Mouse (Mus musculus) forebrain, embryonic 12.5 days (tissue): ENCODE data around the gene Tubb5. TPM values are rescaled to one million over a fixed set of nuclear protein-coding genes. Genes with fewer than 3 reads are reported as not detected.

Source experiments
- ATAC-seq: fragments of 200-750 bp; cut with Nextera tagmentation; 2 replicates; pipeline ENCODE4 v1.8.0; 2017; ENCODE audit warnings: moderate TSS enrichment; ENCODE audit not compliant: low FRiP score
- H3K27ac ChIP-seq: fragments of 300-500 bp; sonication (generic); 2 replicates; pipeline ENCODE4 v1.5.1; 2016; ENCODE audit warnings: mild to moderate bottlenecking
- H3K27me3 ChIP-seq: fragments of 300-500 bp; sonication (generic); 2 replicates; pipeline ENCODE4 v1.6.1; 2016; ENCODE audit warnings: mild to moderate bottlenecking
- H3K36me3 ChIP-seq: fragments of 300-500 bp; sonication (generic); replicated peaks from 2 replicates; pipeline ENCODE4 v1.6.1; 2016; ENCODE audit warnings: mild to moderate bottlenecking
- H3K4me1 ChIP-seq: fragments of 300-500 bp; sonication (generic); 2 replicates; pipeline ENCODE4 v1.6.1; 2016
- H3K4me2 ChIP-seq: fragments of 300-500 bp; sonication (generic); 2 replicates; pipeline ENCODE4 v1.6.1; 2016; ENCODE audit warnings: mild to moderate bottlenecking, moderate library complexity
- H3K4me3 ChIP-seq: fragments of 300-500 bp; sonication (generic); replicated peaks from 2 replicates; pipeline ENCODE4 v1.5.1; 2016; ENCODE audit warnings: mild to moderate bottlenecking
- H3K9ac ChIP-seq: fragments of 300-500 bp; sonication (generic); 2 replicates; pipeline ENCODE4 v1.6.1; 2016; ENCODE audit warnings: mild to moderate bottlenecking
- H3K9me3 ChIP-seq: fragments of 300-500 bp; sonication (generic); 2 replicates; pipeline ENCODE4 v1.6.1; 2016
- WGBS: fragments of 180-500 bp; shearing (Covaris S2); methylation state at CpG from one replicate; pipeline ENCODE4 v1.1.7; 2016; 5-methylcytosine and 5-hydroxymethylcytosine counted together
- polyA plus RNA-seq: library from polyadenylated mRNA; unstranded; fragments of >200 nt; fragmentation: Nextera tagmentation; extraction: Ambion mirVana; gene quantifications from 2 replicates; pipeline ENCODE4 v1.2.1, GENCODE M21; 2016

The Tubb5 gene
- polyA plus RNA-seq, 1 experiment from 2014 or later, result 1,541 TPM

DNA sequence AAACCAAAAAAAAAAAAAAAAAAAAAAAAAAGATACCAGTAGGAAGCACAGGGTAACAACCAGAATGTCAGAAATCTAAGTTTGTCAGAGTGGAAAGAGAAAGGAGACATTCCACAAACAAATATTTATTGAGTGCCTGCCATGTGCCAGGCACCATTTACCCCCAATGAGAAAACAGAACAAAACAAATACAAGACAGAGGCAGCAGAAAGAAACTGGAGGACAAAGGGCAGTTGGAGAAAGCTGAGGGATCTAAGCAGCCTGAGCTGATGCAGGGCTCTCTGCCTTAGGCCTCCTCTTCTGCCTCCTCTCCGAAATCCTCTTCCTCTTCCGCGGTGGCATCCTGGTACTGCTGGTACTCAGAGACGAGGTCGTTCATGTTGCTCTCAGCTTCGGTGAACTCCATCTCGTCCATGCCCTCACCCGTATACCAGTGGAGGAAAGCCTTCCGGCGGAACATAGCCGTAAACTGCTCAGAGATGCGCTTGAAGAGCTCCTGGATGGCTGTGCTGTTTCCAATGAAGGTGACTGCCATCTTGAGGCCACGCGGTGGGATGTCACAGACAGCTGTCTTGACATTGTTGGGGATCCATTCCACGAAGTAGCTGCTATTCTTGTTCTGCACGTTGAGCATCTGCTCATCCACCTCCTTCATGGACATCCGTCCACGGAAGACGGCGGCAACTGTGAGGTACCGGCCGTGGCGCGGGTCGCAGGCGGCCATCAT is 3.2 kb downstream of the Tubb5 start:
- ATAC-seq, result no peak
- peak overlapping the region; percentile 80 for H3K4me2 ChIP-seq
- peak overlapping the region; percentile 99 for H3K9ac ChIP-seq
- no peaks in the 10 kb centered on the region for H3K9me3 ChIP-seq
- 77% methylated on average over 26 of the region's 26 CpGs for WGBS
- peak overlapping the region; percentile 82 for H3K4me3 ChIP-seq
- H3K36me3 ChIP-seq, result peaks cover 54% of the 10 kb centered on the region
- peaks cover 43% of the 10 kb centered on the region for H3K4me1 ChIP-seq
- H3K27ac ChIP-seq, result 0 out of 2 replicates have a peak overlapping the region, but pooled peaks have one; percentile 56
- H3K27me3 ChIP-seq, result no peaks in the 10 kb centered on the region

DNA sequence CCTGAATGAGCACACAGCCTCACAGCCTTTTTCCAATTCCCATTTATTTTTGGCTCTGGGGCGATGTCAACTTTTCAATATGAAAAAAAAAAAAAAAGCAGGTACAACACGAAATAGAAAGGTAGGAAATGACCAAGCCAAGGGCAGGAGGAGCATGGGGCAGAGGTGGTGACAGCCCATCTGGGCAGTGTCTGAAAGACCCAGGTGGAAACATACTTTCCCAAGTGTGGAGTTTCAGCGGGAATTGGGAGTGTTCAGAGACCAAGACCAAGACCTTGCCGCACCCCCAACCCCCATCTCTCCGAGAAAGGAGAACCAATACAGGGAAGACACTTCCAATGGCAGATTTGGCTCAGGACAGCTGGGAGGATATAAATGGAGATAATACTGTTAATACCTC is 4.2 kb downstream of the Tubb5 start:
- Histone ChIP-seq H3K27ac (peak overlapping the region; percentile 38; the same call in 1 of the 2 replicates), H3K9ac (no peak overlapping the region), H3K4me3 (peak overlapping the region; percentile 20; the same call in 1 of the 2 replicates), H3K4me2 (peak overlapping the region; percentile 80), H3K4me1 (peaks cover 38% of the 10 kb centered on the region), H3K9me3 (no peaks in the 10 kb centered on the region), H3K36me3 (peaks cover 54% of the 10 kb centered on the region), H3K27me3 (no peaks in the 10 kb centered on the region)
- WGBS, result 56% methylated on average over 5 of the region's 5 CpGs
- ATAC-seq, result no peak

DNA sequence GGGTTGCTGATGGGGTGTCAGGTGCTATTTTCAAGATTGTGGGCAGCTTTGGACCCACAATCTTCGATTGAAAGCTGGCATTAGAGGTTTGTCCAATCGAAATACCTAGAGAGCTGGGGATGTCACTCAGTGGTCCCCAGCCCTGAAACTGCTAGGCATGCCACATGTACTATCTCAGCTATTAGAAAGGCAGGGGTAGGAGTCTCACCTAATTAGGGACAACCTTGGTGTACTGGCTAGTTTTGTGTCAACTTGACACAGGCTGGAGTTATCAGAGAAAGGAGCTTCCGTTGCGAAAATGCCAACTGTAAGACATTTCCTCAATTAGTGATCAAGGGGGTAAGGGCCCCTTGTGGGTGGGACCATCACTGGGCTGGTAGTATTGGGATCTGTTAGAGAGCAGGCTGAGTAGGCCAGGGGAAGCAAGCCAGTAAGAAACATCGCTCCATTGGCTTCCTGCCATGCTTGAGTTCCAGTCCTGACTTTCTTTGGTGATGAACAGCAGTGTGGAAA is 4.8 kb downstream of the Tubb5 start:
- Histone ChIP-seq H3K9ac (no peak overlapping the region), H3K4me2 (no peak overlapping the region; the same call in 1 of the 2 replicates), H3K9me3 (no peaks in the 10 kb centered on the region), H3K27me3 (no peaks in the 10 kb centered on the region), H3K4me3 (no peak overlapping the region), H3K4me1 (peaks cover 36% of the 10 kb centered on the region), H3K27ac (no peak overlapping the region), H3K36me3 (peaks cover 54% of the 10 kb centered on the region)
- no peak for ATAC-seq
- 24% methylated on average over 5 of the region's 5 CpGs for WGBS

DNA sequence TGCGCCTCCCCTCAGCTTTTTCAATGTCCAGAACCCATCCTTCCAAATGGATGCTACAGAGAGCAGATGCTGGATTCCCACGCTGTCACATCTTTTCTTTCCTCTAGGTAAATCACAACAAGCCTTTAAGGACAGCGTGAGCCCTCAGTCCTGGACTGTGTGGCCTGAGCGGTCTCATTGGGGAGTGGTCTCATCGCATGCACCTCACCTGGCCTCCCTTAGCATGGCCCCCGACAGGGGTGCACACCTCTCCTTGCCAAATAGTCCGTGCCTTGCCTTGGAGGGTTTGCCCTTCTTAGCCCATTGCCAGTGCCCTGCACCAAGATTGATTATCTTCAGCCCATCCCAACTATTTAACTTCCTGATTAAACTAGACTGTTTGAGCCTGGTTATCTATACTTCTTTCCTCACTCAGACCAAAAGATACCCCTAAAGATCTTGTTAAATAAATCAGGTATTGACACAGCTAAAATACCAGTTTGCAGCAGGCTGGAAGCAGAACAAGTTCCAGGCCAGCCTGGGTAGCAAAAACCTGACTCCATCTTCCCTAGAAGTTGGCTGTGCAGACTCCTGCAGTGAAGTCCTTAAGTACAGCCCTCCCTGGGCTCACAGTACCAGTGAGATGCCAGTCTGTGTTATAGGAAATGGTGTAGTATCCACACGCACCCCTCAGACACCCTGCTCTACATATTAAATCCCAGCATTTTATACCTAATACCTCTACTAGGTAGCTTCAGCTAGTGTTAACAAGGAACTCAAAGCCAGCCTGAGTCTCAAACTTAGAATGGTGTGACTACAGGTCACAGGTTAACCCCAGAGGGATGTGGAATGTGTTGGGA is 5.5 kb downstream of the Tubb5 start:
- no peak for ATAC-seq
- H3K27me3 ChIP-seq, result no peaks in the 10 kb centered on the region
- H3K36me3 ChIP-seq, result peaks cover 60% of the 10 kb centered on the region
- WGBS, result 70% methylated on average over 8 of the region's 8 CpGs
- no peak overlapping the region for H3K4me3 ChIP-seq
- H3K27ac ChIP-seq, result no peak overlapping the region
- H3K4me1 ChIP-seq, result peaks cover 36% of the 10 kb centered on the region
- H3K9ac ChIP-seq, result no peak overlapping the region
- H3K4me2 ChIP-seq, result no peak overlapping the region
- H3K9me3 ChIP-seq, result no peaks in the 10 kb centered on the region

DNA sequence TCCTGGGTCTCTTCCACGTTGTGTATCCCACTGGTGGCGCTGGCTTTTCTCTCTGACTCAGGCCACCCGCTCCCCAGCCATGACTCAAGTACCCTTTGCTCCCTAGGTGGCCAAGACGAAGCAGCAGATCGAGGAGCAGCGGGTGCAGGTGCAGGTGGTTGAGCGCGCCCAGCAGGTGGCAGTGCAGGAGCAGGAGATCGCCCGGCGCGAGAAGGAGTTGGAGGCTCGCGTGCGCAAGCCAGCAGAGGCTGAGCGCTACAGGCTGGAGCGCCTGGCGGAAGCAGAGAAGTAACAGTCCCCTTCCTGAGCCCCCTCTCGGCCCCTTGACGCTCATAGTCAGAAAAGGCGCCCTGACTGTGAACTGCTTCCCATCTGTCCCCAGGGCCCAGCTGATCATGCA is 8.4 kb downstream of the Tubb5 start:
- H3K27ac ChIP-seq, result 0 out of 2 replicates have a peak overlapping the region, but pooled peaks have one; percentile 13
- ATAC-seq, result peak; percentile 71
- WGBS, result 2% methylated on average over 21 of the region's 21 CpGs
- H3K4me2 ChIP-seq, result peak overlapping the region; percentile 21; the same call in 1 of the 2 replicates
- no peaks in the 10 kb centered on the region for H3K27me3 ChIP-seq
- H3K9ac ChIP-seq, result no peak overlapping the region
- peaks cover 22% of the 10 kb centered on the region for H3K4me1 ChIP-seq
- H3K36me3 ChIP-seq, result peaks cover 67% of the 10 kb centered on the region
- no peak overlapping the region; the same call in 1 of the 2 replicates for H3K4me3 ChIP-seq
- H3K9me3 ChIP-seq, result no peaks in the 10 kb centered on the region

DNA sequence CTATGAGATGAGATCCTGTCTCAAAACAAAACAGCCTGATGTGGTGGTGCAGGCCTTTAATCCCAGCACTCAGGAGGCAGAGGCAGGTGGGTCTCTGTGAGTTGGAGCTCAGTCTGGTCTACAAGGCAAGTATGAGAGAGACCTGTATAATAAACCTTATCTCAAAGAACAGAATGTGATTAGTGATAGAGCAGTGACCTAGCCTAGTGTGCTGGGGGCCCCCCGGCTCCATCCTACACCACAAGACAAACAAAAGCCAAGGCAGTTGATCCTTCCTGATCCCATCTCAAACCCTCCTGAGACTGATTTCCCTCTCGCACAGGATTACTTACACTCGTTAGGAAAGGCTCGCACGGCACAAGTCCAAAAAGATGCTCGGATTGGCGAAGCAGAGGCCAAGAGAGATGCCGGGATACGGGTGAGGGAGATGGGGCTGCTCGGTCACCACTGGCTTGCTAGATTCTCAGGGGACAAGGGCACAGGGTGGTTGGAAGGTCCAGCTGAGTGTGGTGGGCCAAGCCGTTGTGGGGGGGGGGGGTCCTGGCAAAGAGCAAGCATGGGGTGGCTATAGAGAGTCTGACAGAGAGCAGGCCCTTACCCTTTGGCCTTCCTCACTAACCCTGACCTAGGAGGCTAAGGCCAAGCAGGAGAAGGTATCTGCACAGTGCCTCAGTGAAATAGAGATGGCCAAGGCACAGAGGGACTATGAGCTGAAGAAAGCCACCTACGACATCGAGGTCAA is 12.8 kb downstream of the Tubb5 start:
- Histone ChIP-seq H3K9me3 (no peaks in the 10 kb centered on the region), H3K36me3 (peaks cover 35% of the 10 kb centered on the region), H3K9ac (no peak overlapping the region), H3K27me3 (peaks cover 7% of the 10 kb centered on the region), H3K4me2 (no peak overlapping the region), H3K4me1 (peaks cover 41% of the 10 kb centered on the region), H3K4me3 (no peak overlapping the region), H3K27ac (no peak overlapping the region)
- no peak for ATAC-seq
- WGBS, result 94% methylated on average over 13 of the region's 13 CpGs

DNA sequence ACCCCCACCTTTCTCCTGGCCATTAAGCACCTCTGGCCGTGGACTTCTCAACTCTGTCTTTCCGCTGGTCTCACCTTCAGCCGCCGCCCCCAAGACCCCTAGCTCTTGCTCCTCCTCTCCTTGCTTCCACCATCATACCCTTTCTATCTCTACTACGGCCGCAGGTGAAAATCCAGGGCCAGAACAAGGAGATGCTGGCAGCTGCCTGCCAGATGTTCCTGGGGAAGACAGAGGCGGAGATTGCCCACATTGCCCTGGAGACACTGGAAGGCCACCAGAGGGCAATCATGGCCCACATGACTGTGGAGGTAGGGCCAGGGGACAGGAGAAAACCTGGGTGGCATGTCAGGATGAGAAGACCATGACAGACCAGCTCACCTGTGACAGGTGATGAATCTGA is 13.7 kb downstream of the Tubb5 start:
- no peaks in the 10 kb centered on the region for H3K9me3 ChIP-seq
- H3K27me3 ChIP-seq, result peaks cover 13% of the 10 kb centered on the region
- H3K9ac ChIP-seq, result no peak overlapping the region
- peaks cover 35% of the 10 kb centered on the region for H3K36me3 ChIP-seq
- 69% methylated on average over 7 of the region's 7 CpGs for WGBS
- peak overlapping the region; percentile 81 for H3K4me2 ChIP-seq
- peaks cover 35% of the 10 kb centered on the region for H3K4me1 ChIP-seq
- peak overlapping the region; percentile 70 for H3K4me3 ChIP-seq
- no peak for ATAC-seq
- no peak overlapping the region for H3K27ac ChIP-seq

DNA sequence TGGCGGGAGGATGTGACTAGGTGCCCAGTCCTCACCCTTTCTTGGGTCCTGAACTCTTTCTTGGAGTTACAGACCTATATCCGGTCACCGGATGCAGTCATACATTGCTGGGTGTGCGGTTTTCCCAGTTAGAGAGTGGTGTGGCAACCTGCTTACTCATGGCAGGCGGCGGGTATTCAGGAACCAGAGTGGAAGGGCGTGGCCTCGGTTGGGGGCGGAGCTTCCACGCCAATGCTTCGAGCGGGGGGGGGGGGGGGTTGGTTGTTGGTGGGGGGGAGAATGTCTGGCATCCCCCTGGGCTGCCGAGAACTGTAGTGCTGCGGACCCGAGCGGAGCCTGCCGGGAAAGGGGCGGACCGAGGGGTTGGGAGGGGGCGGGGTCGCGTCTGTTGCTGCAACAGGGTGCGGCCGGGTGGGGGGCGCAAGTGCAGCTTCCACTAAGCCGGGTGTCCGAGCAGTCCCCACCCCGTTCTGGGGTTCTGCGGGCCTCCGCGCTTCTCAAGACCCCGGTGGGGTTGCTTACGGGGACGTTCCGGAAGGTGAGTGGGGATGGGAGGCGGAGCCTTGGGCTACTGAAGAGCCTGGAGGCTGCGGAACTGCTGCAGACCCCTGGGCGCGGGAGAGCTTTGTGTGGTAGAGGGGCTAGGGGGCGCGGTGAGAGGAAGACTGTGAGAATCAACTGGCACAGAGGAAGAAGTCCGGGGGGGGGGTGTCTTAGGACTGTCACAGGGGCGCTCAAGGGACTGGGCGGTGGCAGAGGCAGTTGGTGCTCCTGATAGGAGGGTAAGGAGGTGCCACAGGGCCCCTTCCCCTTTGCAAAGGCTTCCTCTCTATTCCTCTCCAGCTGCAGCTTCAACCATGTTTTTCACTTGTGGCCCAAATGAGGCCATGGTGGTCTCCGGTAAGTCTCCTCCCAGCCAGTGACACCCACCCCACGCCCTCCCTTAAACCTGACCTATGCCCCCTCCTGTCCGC is 14.9 kb downstream of the Tubb5 start, which contains the start of gene Flot1:
Gene Flot1, plus strand, starts transcription at position 267 of the 974 bp plus-strand sequence.
- peak; percentile 92 for ATAC-seq
- Histone ChIP-seq H3K27me3 (peaks cover 15% of the 10 kb centered on the region), H3K4me1 (peaks cover 35% of the 10 kb centered on the region), H3K9ac (peak within 1 kb of the TSS; percentile 75), H3K4me3 (peak within 1 kb of the TSS; percentile 70), H3K4me2 (peak within 1 kb of the TSS; percentile 81), H3K36me3 (peaks cover 35% of the 10 kb centered on the region), H3K9me3 (no peaks in the 10 kb centered on the region), H3K27ac (peak within 1 kb of the TSS; percentile 89)
- WGBS, result 2% methylated on average over 43 of the region's 47 CpGs

DNA sequence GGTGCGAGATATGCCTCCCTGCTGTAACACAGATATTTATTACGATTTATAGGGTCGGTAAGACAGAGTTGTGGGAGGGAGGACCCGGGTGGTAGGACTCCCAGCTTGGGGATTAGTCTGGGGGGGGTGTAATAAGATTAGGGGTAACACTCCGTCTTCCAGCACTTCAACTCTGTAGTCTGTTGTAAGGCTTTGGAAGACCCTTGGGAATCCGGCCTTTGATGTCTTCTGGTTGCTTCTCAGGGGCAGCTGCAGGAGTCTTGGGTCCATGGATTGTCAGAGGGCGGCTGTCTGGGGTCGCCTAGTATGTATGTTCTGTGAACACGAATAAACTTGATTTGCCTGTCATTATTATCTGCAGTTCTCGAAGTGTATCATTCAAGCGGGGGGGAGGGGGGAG is 15.5 kb downstream of the Tubb5 start:
- Histone ChIP-seq H3K4me2 (peak overlapping the region; percentile 81), H3K4me3 (peak overlapping the region; percentile 70), H3K27ac (peak overlapping the region; percentile 89), H3K36me3 (peaks cover 28% of the 10 kb centered on the region), H3K9me3 (no peaks in the 10 kb centered on the region), H3K9ac (peak overlapping the region; percentile 52), H3K4me1 (peaks cover 35% of the 10 kb centered on the region), H3K27me3 (peaks cover 15% of the 10 kb centered on the region)
- peak; percentile 19 for ATAC-seq
- WGBS, result 1% methylated on average over 11 of the region's 11 CpGs

DNA sequence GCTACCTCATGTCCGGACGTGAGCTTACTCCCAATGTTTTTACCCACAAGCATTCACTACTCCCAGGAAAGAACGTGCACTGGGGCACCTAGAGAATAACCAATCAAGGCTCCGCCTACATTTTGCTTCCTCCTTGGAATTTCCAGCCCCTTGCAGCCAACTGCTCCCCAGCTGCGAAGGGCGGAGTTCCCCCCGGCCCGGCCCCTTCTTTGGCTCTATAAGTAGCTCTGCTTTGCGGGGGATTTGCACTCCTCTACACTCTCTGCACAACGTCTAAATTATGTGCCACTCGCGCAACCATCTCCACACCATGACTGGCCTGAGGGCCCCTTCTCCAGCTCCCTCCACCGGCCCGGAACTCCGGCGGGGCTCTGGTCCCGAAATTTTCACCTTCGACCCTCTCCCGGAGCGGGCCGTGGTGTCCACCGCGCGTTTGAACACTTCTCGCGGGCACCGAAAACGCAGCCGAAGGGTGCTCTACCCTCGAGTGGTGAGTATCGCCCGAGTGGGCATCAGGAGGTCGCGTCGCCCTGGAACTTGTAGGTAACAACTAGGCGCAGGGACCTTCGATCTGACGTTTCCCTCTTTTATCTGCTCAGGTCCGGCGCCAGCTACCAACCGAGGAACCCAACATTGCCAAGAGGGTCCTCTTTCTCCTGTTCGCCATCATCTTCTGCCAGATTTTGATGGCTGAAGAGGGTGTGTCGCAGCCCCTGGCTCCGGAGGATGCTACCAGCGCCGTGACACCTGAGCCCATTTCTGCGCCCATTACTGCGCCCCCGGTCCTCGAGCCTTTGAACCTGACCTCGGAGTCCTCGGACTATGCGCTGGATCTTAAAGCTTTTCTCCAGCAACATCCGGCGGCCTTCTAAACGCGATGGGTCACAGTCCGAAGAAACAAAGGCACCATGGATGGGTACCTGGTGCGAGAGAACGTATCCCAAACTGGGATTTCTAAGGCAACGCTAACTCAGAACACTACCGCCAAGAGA is 16.4 kb downstream of the Tubb5 start, which contains the start of gene Ier3:
Gene Ier3, plus strand, starts transcription at position 246 of the 992 bp plus-strand sequence.
- Histone ChIP-seq H3K27ac (peak within 1 kb of the TSS; percentile 89; the same call in 1 of the 2 replicates), H3K36me3 (peaks cover 20% of the 10 kb centered on the region), H3K9me3 (no peaks in the 10 kb centered on the region), H3K4me2 (peak within 1 kb of the TSS; percentile 81), H3K4me3 (peak within 1 kb of the TSS; percentile 70), H3K4me1 (peaks cover 39% of the 10 kb centered on the region), H3K27me3 (peaks cover 15% of the 10 kb centered on the region), H3K9ac (peak within 1 kb of the TSS; percentile 52)
- WGBS, result under 1% methylated on average over 62 of the region's 62 CpGs
- peak; percentile 36 for ATAC-seq
